Mouse (Mus musculus) megakaryocyte, embryonic 14.5 days (primary cell): ENCODE results near the gene Sept9.

Experiments
- FLI1 ChIP-seq: IDR thresholded peaks from 2 replicates; pipeline ENCODE4 v1.6.1; 2012; ENCODE audit warnings: low read length, inconsistent platforms, mixed read lengths
- GATA1 ChIP-seq: IDR thresholded peaks from 3 replicates; pipeline ENCODE4 v1.6.1; 2012; ENCODE audit warnings: mixed read lengths, low read length, inconsistent platforms, borderline replicate concordance

DNA sequence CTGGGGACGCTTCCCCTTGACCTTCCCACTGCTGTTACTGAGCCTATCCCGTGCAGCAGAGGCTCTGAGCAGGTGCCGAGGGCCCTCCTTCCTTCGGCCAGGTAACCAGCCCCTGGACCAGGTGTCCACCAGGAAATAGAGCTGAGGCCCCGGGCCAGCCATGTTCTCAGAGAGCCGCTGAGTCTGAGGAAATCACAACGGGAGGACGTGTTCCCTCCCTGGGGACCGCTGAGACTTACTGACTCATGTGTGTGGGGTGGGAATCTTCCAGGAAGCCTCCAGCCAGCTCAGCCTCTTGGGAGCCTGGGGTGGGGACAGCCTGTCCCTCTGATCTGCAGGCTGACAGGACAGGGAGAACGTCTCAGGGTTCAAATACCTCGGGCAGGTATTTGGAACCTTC is 32.1 kb downstream of the Sept9 start:
- TF ChIP-seq GATA1 (no peak), FLI1 (no peak)
